ENCODE assay signal across 8 mouse cellular contexts in the genomic region with DNA sequence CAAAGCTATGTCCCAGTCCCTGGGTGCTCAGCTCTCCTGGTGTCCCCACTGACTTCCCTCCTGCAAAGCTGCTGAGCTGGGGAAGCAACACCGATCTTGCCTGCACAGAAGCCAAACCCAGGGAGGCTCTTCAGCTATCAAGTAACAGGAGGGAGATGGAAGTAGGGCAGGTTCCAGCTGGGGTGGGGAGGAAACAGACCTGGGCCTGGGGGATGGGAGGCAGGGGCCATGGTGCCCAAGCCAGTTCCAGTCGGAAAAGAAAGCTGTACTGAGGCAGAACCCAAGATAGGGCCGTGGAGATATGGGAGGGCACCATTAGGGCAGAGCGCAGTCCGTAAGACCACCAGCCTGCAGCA. TPM values are rescaled to one million over a fixed set of nuclear protein-coding genes. Genes with fewer than 3 reads are reported as not detected.
DNase-seq lines count a peak whose midpoint lies in the region; ATAC-seq lines count a peak whose summit lies in the region.

No protein-coding gene starts in this region.

- 0 out of 2 replicates have a peak overlapping the region, but pooled peaks have one; percentile 1 for H3K4me2 ChIP-seq in liver, embryonic 11.5 days

- peak overlapping the region; percentile 71 for H3K4me3 ChIP-seq in megakaryocyte, embryonic 14.5 days (replicated peaks)
- no peak overlapping the region for H3K4me3 ChIP-seq in liver, embryonic 11.5 days (ENCODE audit: low read depth, low read length)

- no peak for ATAC-seq in megakaryocyte, adult 5-6 weeks (ENCODE audit: poor library complexity, severe bottlenecking)
- no peak for ATAC-seq in liver, embryonic 11.5 days (replicated peaks; ENCODE audit: low FRiP score)

- H3K9me3 ChIP-seq in megakaryocyte, embryonic 14.5 days: no peaks in the 10 kb centered on the region
- H3K9me3 ChIP-seq in liver, embryonic 11.5 days (ENCODE audit: control insufficient read depth, low read length): no peaks in the 10 kb centered on the region

- H3K27me3 ChIP-seq in megakaryocyte, embryonic 14.5 days (replicated peaks): no peaks in the 10 kb centered on the region
- H3K27me3 ChIP-seq in liver, embryonic 11.5 days (replicated peaks; ENCODE audit: control insufficient read depth, insufficient read depth, low read length): no peaks in the 10 kb centered on the region

- peak; percentile 68 for DNase-seq in gastrocnemius, adult 18-20 months (ENCODE audit: low spot score)
- DNase-seq in gastrocnemius, postnatal 4 days (ENCODE audit: low spot score in 2 of 2): no peak
- no peak for DNase-seq in liver, embryonic 11.5 days (ENCODE audit: low spot score)
- DNase-seq in right cerebral cortex, adult 2 months (ENCODE audit: low spot score in 2 of 2): no peak
- DNase-seq in thymus, postnatal 10 days (ENCODE audit: low spot score in 2 of 2): no peak
- no peak for DNase-seq in adrenal gland, postnatal 4 days (ENCODE audit: low spot score in 2 of 2)

- H3K4me1 ChIP-seq in megakaryocyte, embryonic 14.5 days: peaks cover 84% of the 10 kb centered on the region
- peaks cover 36% of the 10 kb centered on the region for H3K4me1 ChIP-seq in liver, embryonic 11.5 days (replicated peaks; ENCODE audit: control insufficient read depth, insufficient read depth, low read length)

- WGBS in liver, embryonic 11.5 days: 88% methylated on average over 5 of the region's 5 CpGs

- no peak overlapping the region for H3K9ac ChIP-seq in liver, embryonic 11.5 days (ENCODE audit: low read depth, low read length)

- H3K36me3 ChIP-seq in megakaryocyte, embryonic 14.5 days (replicated peaks; ENCODE audit: low read length): peaks cover 76% of the 10 kb centered on the region
- H3K36me3 ChIP-seq in liver, embryonic 11.5 days (ENCODE audit: control insufficient read depth, insufficient read depth, low read length): peaks cover 15% of the 10 kb centered on the region

- H3K27ac ChIP-seq in liver, embryonic 11.5 days (ENCODE audit: low read depth, low read length): no peak overlapping the region

RNA-seq across cellular contexts. Expression of a gene that starts 3.2 kb away (rescaled TPM):
- 100 to 1,000 TPM; 107 to 108 TPM for total RNA-seq in gastrocnemius, adult 18-20 months (2021)
- 10 to 100 TPM; 81.4 to 85.3 TPM for total RNA-seq in gastrocnemius, postnatal 4 days (2021)
- 75.2 and 107 TPM in 2 replicates for polyA plus RNA-seq in megakaryocyte, embryonic 14.5 days (2012; ENCODE audit: insufficient read depth, low replicate concordance)
- 11.1 and 12.5 TPM in 2 replicates for total RNA-seq in megakaryocyte, adult 5-6 weeks (2015)
- 22.2 and 29.6 TPM in 2 replicates for total RNA-seq in megakaryocyte, adult 5-6 weeks (2017)
- polyA plus RNA-seq in liver, embryonic 11.5 days (2014; fragmentation: Nextera tagmentation; extraction: Ambion mirVana): 37.1 and 39.7 TPM in 2 replicates
- 100 to 1,000 TPM; 106 to 111 TPM for total RNA-seq in adrenal gland, postnatal 4 days (2021)

RNA-seq across cellular contexts. Expression of a gene that starts 9.9 kb away (rescaled TPM):
- total RNA-seq in gastrocnemius, adult 18-20 months (2021): not detected
- total RNA-seq in gastrocnemius, postnatal 4 days (2021): not detected
- not detected in 2 replicates for polyA plus RNA-seq in megakaryocyte, embryonic 14.5 days (2012; ENCODE audit: insufficient read depth, low replicate concordance)
- not detected in 2 replicates for total RNA-seq in megakaryocyte, adult 5-6 weeks (2015)
- total RNA-seq in megakaryocyte, adult 5-6 weeks (2017): not detected in 2 replicates
- polyA plus RNA-seq in liver, embryonic 11.5 days (2014; fragmentation: Nextera tagmentation; extraction: Ambion mirVana): not detected in 2 replicates
- not detected for total RNA-seq in adrenal gland, postnatal 4 days (2021)

RNA-seq across cellular contexts. Expression of a gene that starts 15.3 kb away (rescaled TPM):
- total RNA-seq in gastrocnemius, adult 18-20 months (2021): 1 to 10 TPM; 6.0 to 6.1 TPM
- total RNA-seq in gastrocnemius, postnatal 4 days (2021): 10 to 100 TPM; 29.4 to 33.6 TPM
- 400 and 700 TPM in 2 replicates for polyA plus RNA-seq in megakaryocyte, embryonic 14.5 days (2012; ENCODE audit: insufficient read depth, low replicate concordance)
- 65.7 and 73.7 TPM in 2 replicates for total RNA-seq in megakaryocyte, adult 5-6 weeks (2015)
- total RNA-seq in megakaryocyte, adult 5-6 weeks (2017): 26.8 and 30.4 TPM in 2 replicates
- 40.9 and 44.8 TPM in 2 replicates for polyA plus RNA-seq in liver, embryonic 11.5 days (2014; fragmentation: Nextera tagmentation; extraction: Ambion mirVana)
- 10 to 100 TPM; 53.3 to 60.8 TPM for total RNA-seq in adrenal gland, postnatal 4 days (2021)

RNA-seq across cellular contexts. Expression of a gene that starts 17.5 kb away (rescaled TPM):
- under 1 TPM in 1 of 2 experiments, not detected in 1; 0.21 TPM for total RNA-seq in gastrocnemius, adult 18-20 months (2021)
- not detected for total RNA-seq in gastrocnemius, postnatal 4 days (2021)
- polyA plus RNA-seq in megakaryocyte, embryonic 14.5 days (2012; ENCODE audit: insufficient read depth, low replicate concordance): not detected in 2 replicates
- total RNA-seq in megakaryocyte, adult 5-6 weeks (2015): not detected in 2 replicates
- not detected in 2 replicates for total RNA-seq in megakaryocyte, adult 5-6 weeks (2017)
- not detected in 2 replicates for polyA plus RNA-seq in liver, embryonic 11.5 days (2014; fragmentation: Nextera tagmentation; extraction: Ambion mirVana)
- not detected for total RNA-seq in adrenal gland, postnatal 4 days (2021)

RNA-seq across cellular contexts. Expression of a gene that starts 17.5 kb away (rescaled TPM):
- not detected for total RNA-seq in gastrocnemius, adult 18-20 months (2021)
- not detected for total RNA-seq in gastrocnemius, postnatal 4 days (2021)
- polyA plus RNA-seq in megakaryocyte, embryonic 14.5 days (2012; ENCODE audit: insufficient read depth, low replicate concordance): not detected in 2 replicates
- total RNA-seq in megakaryocyte, adult 5-6 weeks (2015): not detected in 2 replicates
- total RNA-seq in megakaryocyte, adult 5-6 weeks (2017): not detected in 2 replicates
- 0.73 and 1.3 TPM in 2 replicates for polyA plus RNA-seq in liver, embryonic 11.5 days (2014; fragmentation: Nextera tagmentation; extraction: Ambion mirVana)
- total RNA-seq in adrenal gland, postnatal 4 days (2021): 1 to 10 TPM in 1 of 2 experiments, under 1 TPM in 1; 0.62 to 2.3 TPM
